10 mouse cellular contexts compared by ENCODE assay signal in the genomic region with DNA sequence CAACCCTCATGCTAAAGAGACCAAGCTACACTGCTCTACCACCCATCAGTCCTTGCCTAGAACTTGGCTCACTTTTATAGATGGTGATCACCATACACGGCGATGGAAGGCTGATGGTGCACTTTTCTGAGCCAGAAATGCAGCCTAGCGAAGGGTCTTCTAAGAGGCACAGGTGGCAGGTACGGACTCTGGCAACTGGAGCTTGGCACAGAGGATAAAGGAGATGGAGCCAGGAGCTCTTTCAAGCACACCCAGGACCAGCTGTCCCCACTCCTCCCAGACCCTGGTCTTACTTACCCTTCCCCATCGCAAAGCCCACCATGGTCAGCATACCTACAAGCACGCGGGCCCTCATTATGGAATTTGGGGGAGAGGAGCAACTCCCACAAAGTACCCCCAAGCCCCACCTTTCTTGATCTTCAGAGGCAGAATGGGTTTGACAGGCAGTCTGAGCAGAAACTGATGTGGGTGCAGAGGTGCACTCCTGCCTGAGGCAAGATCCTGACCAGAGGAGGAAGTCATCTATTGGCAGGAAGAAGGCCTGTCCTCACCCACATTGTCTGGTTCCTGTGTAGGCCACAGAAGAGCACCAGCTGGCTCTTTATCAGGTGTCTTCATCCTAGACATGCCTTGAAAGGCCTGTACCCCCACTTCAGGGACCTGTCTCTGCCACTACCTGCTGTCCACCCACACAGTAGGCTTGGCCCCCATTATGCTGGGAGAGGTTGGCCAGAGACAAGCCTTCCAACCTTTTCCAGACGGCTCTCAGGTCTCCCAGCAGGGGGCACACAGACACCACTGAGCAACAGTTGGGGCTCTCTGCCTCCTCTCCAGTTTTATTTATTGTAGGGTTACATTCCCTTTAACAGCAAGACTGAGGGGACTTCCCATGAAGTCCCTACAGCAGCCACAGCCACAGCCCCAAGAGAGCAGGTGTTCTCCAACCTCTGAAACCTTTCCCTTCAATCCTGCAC. TPM values are rescaled to one million over a fixed set of nuclear protein-coding genes. Genes with fewer than 3 reads are reported as not detected.
A peak's percentile ranks its signal among the peaks of the same experiment; 100 is the strongest.
DNase-seq lines count a peak whose midpoint lies in the region; ATAC-seq lines count a peak whose summit lies in the region.
"Had no signal": no experiment of that assay in that cellular context is flagged by ENCODE, and none has a peak within 500 bp of the region (broad histone marks: within the 10 kb centered on the region; RNA-seq: fewer than 3 reads in every experiment).

Gene Ly6g5b (minus strand): TSS at position 383 of the 974 bp plus-strand sequence.

- H3K27me3 ChIP-seq in kidney, embryonic 16.5 days (ENCODE audit: insufficient read depth, low read length): no peaks in the 10 kb centered on the region
- H3K27me3 ChIP-seq: embryonic facial prominence, embryonic 12.5 days; limb, embryonic 15.5 days had no signal

- H3K4me1 ChIP-seq in kidney, embryonic 16.5 days (ENCODE audit: insufficient read depth, low read length): peaks cover 8% of the 10 kb centered on the region

- DNase-seq in kidney, postnatal 10 days: peak; percentile 49
- peak; percentile 53 for DNase-seq in MN1 (ENCODE audit: low spot score)
- no peak for DNase-seq in gonadal fat pad, adult 2 months (ENCODE audit: low read depth)
- DNase-seq in spleen, postnatal 10 days (ENCODE audit: low spot score in 2 of 2): peak; percentile 27 to 67
- no peak for DNase-seq in layer of hippocampus, adult 9-10 months (ENCODE audit: low spot score)
- no peak for DNase-seq in layer of hippocampus, postnatal 25 days (ENCODE audit: extremely low spot score in 1 of 2, low spot score in 1 of 2)
- no peak for DNase-seq in ovary, postnatal 14 days (ENCODE audit: low spot score)

- no peak within 1 kb of the TSS for H3K4me2 ChIP-seq in kidney, embryonic 16.5 days (replicated peaks; ENCODE audit: low read depth, low read length)
- H3K4me2 ChIP-seq: embryonic facial prominence, embryonic 12.5 days; limb, embryonic 15.5 days had no signal

- no peak within 1 kb of the TSS for H3K4me3 ChIP-seq in kidney, embryonic 16.5 days (ENCODE audit: low read length)
- H3K4me3 ChIP-seq: embryonic facial prominence, embryonic 12.5 days; limb, embryonic 15.5 days had no signal

- peaks cover 47% of the 10 kb centered on the region for H3K36me3 ChIP-seq in kidney, embryonic 16.5 days (ENCODE audit: insufficient read depth, low read length)

- H3K9ac ChIP-seq in kidney, embryonic 16.5 days (replicated peaks; ENCODE audit: low read length): no peak within 1 kb of the TSS
- H3K9ac ChIP-seq: embryonic facial prominence, embryonic 12.5 days; limb, embryonic 15.5 days had no signal

- 81% methylated on average over 8 of the region's 8 CpGs for WGBS in kidney, embryonic 16.5 days

- H3K9me3 ChIP-seq in kidney, embryonic 16.5 days (ENCODE audit: low read length): no peaks in the 10 kb centered on the region
- H3K9me3 ChIP-seq: embryonic facial prominence, embryonic 12.5 days; limb, embryonic 15.5 days had no signal

- H3K27ac ChIP-seq in kidney, embryonic 16.5 days (ENCODE audit: low read length): no peak within 1 kb of the TSS
- H3K27ac ChIP-seq: embryonic facial prominence, embryonic 12.5 days; limb, embryonic 15.5 days had no signal

- ATAC-seq in kidney, embryonic 16.5 days (ENCODE audit: low FRiP score, low TSS enrichment): no peak

RNA-seq across cellular contexts. Expression of gene Ly6g5b, which starts in this region (rescaled TPM):
- polyA plus RNA-seq in kidney, embryonic 16.5 days (2015; fragmentation: Nextera tagmentation; extraction: Ambion mirVana): 0.89 and 1.5 TPM in 2 replicates
- polyA plus RNA-seq in gonadal fat pad, adult 2 months (2012; rRNA removed): 1,986 and 2,407 TPM in 2 replicates
- total RNA-seq in layer of hippocampus, postnatal 25 days (2021): under 1 TPM; 0.42 to 0.54 TPM

Comparison
In these comparisons a context has a peak if more than half of its experiments do, and no peak if none do; other contexts are left out.
1. RNA of gene Ly6g5b (polyA plus RNA-seq): 1,986 to 2,407 TPM in gonadal fat pad, adult 2 months; 0.89 to 1.5 TPM in kidney, embryonic 16.5 days; every median in the first group is over 100 times any median in the second.
2. DNase-seq: peak in kidney, postnatal 10 days (single experiment), MN1 (single experiment) and spleen, postnatal 10 days (2 of 2); none in gonadal fat pad, adult 2 months (single experiment), layer of hippocampus, adult 9-10 months (single experiment), layer of hippocampus, postnatal 25 days (0 of 2) and ovary, postnatal 14 days (single experiment).